Mouse (Mus musculus): Measurements from ENCODE around the gene Dbi.

DNA sequence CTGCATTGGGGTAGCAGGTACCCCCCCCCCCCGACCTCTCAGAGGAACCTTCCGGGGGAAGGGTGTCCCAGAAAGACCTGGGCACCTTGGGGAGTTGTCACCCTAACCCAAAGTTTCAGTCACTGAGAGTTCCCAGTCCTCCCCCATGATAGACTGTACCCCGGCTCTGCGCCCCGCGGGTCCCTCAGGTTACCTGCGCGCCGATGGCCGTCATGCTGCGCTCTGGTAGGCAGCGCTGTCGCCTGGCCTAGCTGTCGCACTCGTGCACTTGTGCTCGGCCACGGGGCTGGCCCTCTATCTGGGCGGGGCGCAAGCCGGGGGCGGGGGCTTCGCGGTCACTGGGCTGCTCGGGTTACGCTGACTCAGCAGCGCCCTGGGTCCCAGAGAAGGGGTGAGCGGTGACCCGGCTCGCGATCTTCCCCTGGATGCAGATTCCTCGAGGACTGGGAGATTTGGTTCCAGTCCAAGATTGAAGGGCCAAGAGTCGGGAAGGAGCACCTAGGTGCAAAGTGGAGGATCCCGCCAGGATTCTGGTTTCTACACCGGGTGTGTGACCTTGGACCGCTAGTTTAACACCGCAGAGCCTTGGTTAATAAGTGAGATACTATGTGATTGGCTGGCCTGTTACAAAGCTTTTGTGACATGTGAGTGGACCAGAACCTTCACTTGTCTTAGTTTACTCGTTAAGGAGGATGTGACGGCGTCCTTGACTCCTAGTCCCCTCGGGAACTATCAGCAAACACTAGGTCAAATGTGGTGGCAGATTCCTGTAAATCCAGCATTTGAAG is 47.2 kb downstream of the Dbi start, which contains the start of gene Tmem37:
- TF ChIP-seq POLR2A (IDR thresholded peaks at IDR 0.05; ENCODE audit: control insufficient read depth, extremely low read depth, insufficient read depth, low read length, poor library complexity): no peak
- no peak for TF ChIP-seq CTCF (IDR thresholded peaks at IDR 0.05; ENCODE audit: borderline replicate concordance, control insufficient read depth, extremely low read depth, insufficient read depth, low read length, poor library complexity)

Measured in thymus, adult 2 months (tissue).